Mouse (Mus musculus): ENCODE results near the gene Ctxn1.

GRCm38 (mm10) chr8:4245737-4246136 is 13.3 kb downstream of the Ctxn1 start:
- TF ChIP-seq EP300 (IDR thresholded peaks at IDR 0.05; ENCODE audit: low read depth) (no peak), CTCF (IDR thresholded peaks at IDR 0.05; ENCODE audit: low read depth) (no peak)
